In genomic region chr6:135331916-135332315, GRCm38 (mm10) we compare ENCODE assay signal across 12 mouse cellular contexts. TPM values are rescaled to one million over a fixed set of nuclear protein-coding genes. Genes with fewer than 3 reads are reported as not detected.
DNase-seq lines count a peak whose midpoint lies in the region; ATAC-seq and TF ChIP-seq lines count a peak whose summit lies in the region.
"Had no signal": no experiment of that assay in that cellular context is flagged by ENCODE, and none has a peak within 500 bp of the region (broad histone marks: within the 10 kb centered on the region; RNA-seq: fewer than 3 reads in every experiment).

No protein-coding gene starts in this region.

- 73% methylated on average over 4 of the region's 4 CpGs for WGBS in embryonic facial prominence, embryonic 11.5 days
- 83% methylated on average over 4 of the region's 4 CpGs for WGBS in embryonic facial prominence, embryonic 10.5 days
- 83% methylated on average over 4 of the region's 4 CpGs for WGBS in kidney, embryonic 15.5 days
- 82% methylated on average over 4 of the region's 4 CpGs for WGBS in kidney, embryonic 14.5 days
- WGBS in embryonic facial prominence, embryonic 13.5 days = 40% methylated on average over 4 of the region's 4 CpGs
- 54% methylated on average over 4 of the region's 4 CpGs for WGBS in limb, embryonic 13.5 days
- 45% methylated on average over 4 of the region's 4 CpGs for WGBS in liver, embryonic 12.5 days (ENCODE audit: insufficient replicate concordance)
- WGBS in thymus, adult 2 months = 51% methylated on average over 4 of the region's 4 CpGs

- H3K4me3 ChIP-seq in embryonic facial prominence, embryonic 11.5 days (ENCODE audit: low read depth, low read length) = no peak overlapping the region
- H3K4me3 ChIP-seq in embryonic facial prominence, embryonic 10.5 days = no peak overlapping the region
- no peak overlapping the region for H3K4me3 ChIP-seq in kidney, embryonic 15.5 days (replicated peaks)
- no peak overlapping the region for H3K4me3 ChIP-seq in kidney, embryonic 14.5 days (ENCODE audit: low read length)
- H3K4me3 ChIP-seq in embryonic facial prominence, embryonic 13.5 days = no peak overlapping the region
- H3K4me3 ChIP-seq in limb, embryonic 13.5 days = no peak overlapping the region
- no peak overlapping the region for H3K4me3 ChIP-seq in liver, embryonic 12.5 days
- no peak overlapping the region for H3K4me3 ChIP-seq in thymus, adult 2 months (ENCODE audit: control insufficient read depth, insufficient read depth, low read length)
- H3K4me3 ChIP-seq: heart, embryonic 13.5 days had no signal

- TF ChIP-seq POLR2A in thymus, adult 2 months (IDR thresholded peaks at IDR 0.05; ENCODE audit: control insufficient read depth, extremely low read depth, insufficient read depth, low read length, poor library complexity) = no peak

- no peaks in the 10 kb centered on the region for H3K36me3 ChIP-seq in embryonic facial prominence, embryonic 11.5 days (replicated peaks; ENCODE audit: control insufficient read depth, insufficient read depth, low read depth, low read length)
- no peaks in the 10 kb centered on the region for H3K36me3 ChIP-seq in embryonic facial prominence, embryonic 10.5 days (replicated peaks)
- no peaks in the 10 kb centered on the region for H3K36me3 ChIP-seq in kidney, embryonic 15.5 days
- no peaks in the 10 kb centered on the region for H3K36me3 ChIP-seq in kidney, embryonic 14.5 days (ENCODE audit: control insufficient read depth, insufficient read depth, low read length)
- H3K36me3 ChIP-seq in embryonic facial prominence, embryonic 13.5 days = no peaks in the 10 kb centered on the region
- H3K36me3 ChIP-seq in limb, embryonic 13.5 days = no peaks in the 10 kb centered on the region
- no peaks in the 10 kb centered on the region for H3K36me3 ChIP-seq in liver, embryonic 12.5 days
- H3K36me3 ChIP-seq in thymus, adult 2 months (ENCODE audit: control insufficient read depth, insufficient read depth, low read length) = no peaks in the 10 kb centered on the region
- H3K36me3 ChIP-seq: heart, embryonic 13.5 days had no signal

- no peak for ATAC-seq in embryonic facial prominence, embryonic 11.5 days (replicated peaks; ENCODE audit: insufficient number of reproducible peaks, low FRiP score, low TSS enrichment, low read depth)
- ATAC-seq in kidney, embryonic 15.5 days (replicated peaks; ENCODE audit: low FRiP score) = no peak
- no peak for ATAC-seq in kidney, embryonic 14.5 days (ENCODE audit: low FRiP score, low TSS enrichment)
- ATAC-seq in embryonic facial prominence, embryonic 13.5 days (ENCODE audit: insufficient number of reproducible peaks, insufficient read depth, low FRiP score, low TSS enrichment, low read depth) = no peak
- ATAC-seq in limb, embryonic 13.5 days (ENCODE audit: low FRiP score, low read depth) = peak; percentile 39; the same call in 1 of the 2 replicates
- no peak for ATAC-seq in liver, embryonic 12.5 days

- DNase-seq in embryonic facial prominence, embryonic 11.5 days (ENCODE audit: low spot score) = peak; percentile 26
- no peak for DNase-seq in embryonic facial prominence, embryonic 10.5 days (ENCODE audit: low spot score)
- DNase-seq in thymus, adult 2 months = no peak
- DNase-seq: kidney, adult 11 months; lung, adult 18-20 months; thymus, adult 18-20 months had no signal

- no peaks in the 10 kb centered on the region for H3K4me1 ChIP-seq in embryonic facial prominence, embryonic 11.5 days (ENCODE audit: control insufficient read depth, insufficient read depth, low read length)
- H3K4me1 ChIP-seq in embryonic facial prominence, embryonic 10.5 days = peaks cover 29% of the 10 kb centered on the region
- H3K4me1 ChIP-seq in kidney, embryonic 15.5 days = peaks cover 25% of the 10 kb centered on the region
- H3K4me1 ChIP-seq in kidney, embryonic 14.5 days (ENCODE audit: control insufficient read depth, insufficient read depth, low read length) = peaks cover 11% of the 10 kb centered on the region; the same call in 1 of the 2 replicates
- peaks cover 34% of the 10 kb centered on the region for H3K4me1 ChIP-seq in embryonic facial prominence, embryonic 13.5 days
- H3K4me1 ChIP-seq in limb, embryonic 13.5 days = peaks cover 41% of the 10 kb centered on the region
- peaks cover 4% of the 10 kb centered on the region; the same call in 1 of the 2 replicates for H3K4me1 ChIP-seq in liver, embryonic 12.5 days
- H3K4me1 ChIP-seq in thymus, adult 2 months (replicated peaks; ENCODE audit: control insufficient read depth, insufficient read depth, low read length) = no peaks in the 10 kb centered on the region

- TF ChIP-seq CTCF in thymus, adult 2 months (IDR thresholded peaks at IDR 0.05; ENCODE audit: borderline replicate concordance, control insufficient read depth, extremely low read depth, insufficient read depth, low read length, poor library complexity) = no peak

- H3K27ac ChIP-seq in embryonic facial prominence, embryonic 11.5 days (replicated peaks; ENCODE audit: low read depth, low read length) = no peak overlapping the region
- no peak overlapping the region for H3K27ac ChIP-seq in embryonic facial prominence, embryonic 10.5 days (replicated peaks)
- H3K27ac ChIP-seq in kidney, embryonic 15.5 days = peak overlapping the region; percentile 83
- no peak overlapping the region for H3K27ac ChIP-seq in kidney, embryonic 14.5 days (ENCODE audit: low read depth, low read length)
- H3K27ac ChIP-seq in embryonic facial prominence, embryonic 13.5 days = peak overlapping the region; percentile 94
- H3K27ac ChIP-seq in limb, embryonic 13.5 days = peak overlapping the region; percentile 96
- H3K27ac ChIP-seq in liver, embryonic 12.5 days = no peak overlapping the region
- no peak overlapping the region for H3K27ac ChIP-seq in thymus, adult 2 months (ENCODE audit: control insufficient read depth, insufficient read depth, low read length)
- H3K27ac ChIP-seq: heart, embryonic 13.5 days had no signal

- no peaks in the 10 kb centered on the region for H3K27me3 ChIP-seq in embryonic facial prominence, embryonic 11.5 days (ENCODE audit: control insufficient read depth, insufficient read depth, low read length)
- no peaks in the 10 kb centered on the region for H3K27me3 ChIP-seq in embryonic facial prominence, embryonic 10.5 days (replicated peaks; ENCODE audit: low read depth, poor library complexity, severe bottlenecking)
- no peaks in the 10 kb centered on the region for H3K27me3 ChIP-seq in kidney, embryonic 15.5 days
- no peaks in the 10 kb centered on the region for H3K27me3 ChIP-seq in kidney, embryonic 14.5 days (ENCODE audit: control insufficient read depth, insufficient read depth, low read length)
- no peaks in the 10 kb centered on the region for H3K27me3 ChIP-seq in embryonic facial prominence, embryonic 13.5 days
- H3K27me3 ChIP-seq in limb, embryonic 13.5 days = no peaks in the 10 kb centered on the region
- no peaks in the 10 kb centered on the region for H3K27me3 ChIP-seq in liver, embryonic 12.5 days (replicated peaks)
- H3K27me3 ChIP-seq in thymus, adult 2 months (ENCODE audit: control insufficient read depth, insufficient read depth, low read length) = no peaks in the 10 kb centered on the region
- H3K27me3 ChIP-seq: heart, embryonic 13.5 days had no signal

- H3K9me3 ChIP-seq in embryonic facial prominence, embryonic 11.5 days (replicated peaks; ENCODE audit: control insufficient read depth, low read length) = no peaks in the 10 kb centered on the region
- no peaks in the 10 kb centered on the region for H3K9me3 ChIP-seq in embryonic facial prominence, embryonic 10.5 days
- H3K9me3 ChIP-seq in kidney, embryonic 15.5 days (replicated peaks) = no peaks in the 10 kb centered on the region
- no peaks in the 10 kb centered on the region for H3K9me3 ChIP-seq in kidney, embryonic 14.5 days (ENCODE audit: control insufficient read depth, low read length)
- H3K9me3 ChIP-seq in embryonic facial prominence, embryonic 13.5 days = no peaks in the 10 kb centered on the region
- no peaks in the 10 kb centered on the region for H3K9me3 ChIP-seq in limb, embryonic 13.5 days
- H3K9me3 ChIP-seq in liver, embryonic 12.5 days (replicated peaks) = no peaks in the 10 kb centered on the region
- H3K9me3 ChIP-seq: heart, embryonic 13.5 days had no signal

- no peak overlapping the region for H3K4me2 ChIP-seq in embryonic facial prominence, embryonic 11.5 days (ENCODE audit: low read depth, low read length)
- H3K4me2 ChIP-seq in kidney, embryonic 15.5 days = no peak overlapping the region
- no peak overlapping the region for H3K4me2 ChIP-seq in kidney, embryonic 14.5 days (replicated peaks; ENCODE audit: low read depth, low read length)
- H3K4me2 ChIP-seq in embryonic facial prominence, embryonic 13.5 days = peak overlapping the region; percentile 32; the same call in 1 of the 2 replicates
- peak overlapping the region; percentile 42 for H3K4me2 ChIP-seq in limb, embryonic 13.5 days (replicated peaks)
- H3K4me2 ChIP-seq in liver, embryonic 12.5 days = no peak overlapping the region
- H3K4me2 ChIP-seq: heart, embryonic 13.5 days had no signal

- H3K9ac ChIP-seq in embryonic facial prominence, embryonic 11.5 days (replicated peaks; ENCODE audit: low read length) = no peak overlapping the region
- H3K9ac ChIP-seq in kidney, embryonic 15.5 days = no peak overlapping the region
- no peak overlapping the region for H3K9ac ChIP-seq in kidney, embryonic 14.5 days (ENCODE audit: low read depth, low read length)
- H3K9ac ChIP-seq in embryonic facial prominence, embryonic 13.5 days = no peak overlapping the region
- no peak overlapping the region for H3K9ac ChIP-seq in limb, embryonic 13.5 days
- no peak overlapping the region for H3K9ac ChIP-seq in liver, embryonic 12.5 days
- H3K9ac ChIP-seq: heart, embryonic 13.5 days had no signal

RNA-seq across cellular contexts. Expression of gene Pbp2, which starts 21.7 kb away (rescaled TPM):
- not detected in 2 replicates for polyA plus RNA-seq in embryonic facial prominence, embryonic 11.5 days (2014; fragmentation: Nextera tagmentation; extraction: Ambion mirVana)
- not detected in 2 replicates for polyA plus RNA-seq in embryonic facial prominence, embryonic 10.5 days (2016; fragmentation: Nextera tagmentation; extraction: Ambion mirVana)
- polyA plus RNA-seq in kidney, embryonic 15.5 days (2015; fragmentation: Nextera tagmentation; extraction: Ambion mirVana) = 0.16 and 0.17 TPM in 2 replicates
- 0.30 and 0.50 TPM in 2 replicates for polyA plus RNA-seq in kidney, embryonic 14.5 days (2014; fragmentation: Nextera tagmentation; extraction: Ambion mirVana)
- polyA plus RNA-seq in embryonic facial prominence, embryonic 13.5 days (2015; fragmentation: Nextera tagmentation; extraction: Ambion mirVana) = not detected in 2 replicates
- 0.25 TPM in 1 of 2 replicates, not detected in the other for polyA plus RNA-seq in limb, embryonic 13.5 days (2015; fragmentation: Nextera tagmentation; extraction: Ambion mirVana)
- not detected in 2 replicates for polyA plus RNA-seq in liver, embryonic 12.5 days (2016; fragmentation: Nextera tagmentation; extraction: Ambion mirVana)
- not detected in 2 replicates for polyA plus RNA-seq in thymus, adult 2 months (2012; rRNA removed)
- polyA plus RNA-seq: heart, embryonic 13.5 days had no signal

RNA-seq across cellular contexts. Expression of gene Emp1, which starts 30.4 kb away (rescaled TPM):
- polyA plus RNA-seq in embryonic facial prominence, embryonic 11.5 days (2014; fragmentation: Nextera tagmentation; extraction: Ambion mirVana) = 6.6 and 7.3 TPM in 2 replicates
- polyA plus RNA-seq in embryonic facial prominence, embryonic 10.5 days (2016; fragmentation: Nextera tagmentation; extraction: Ambion mirVana) = 4.3 and 7.7 TPM in 2 replicates
- polyA plus RNA-seq in kidney, embryonic 15.5 days (2015; fragmentation: Nextera tagmentation; extraction: Ambion mirVana) = 54.3 and 60.3 TPM in 2 replicates
- polyA plus RNA-seq in kidney, embryonic 14.5 days (2014; fragmentation: Nextera tagmentation; extraction: Ambion mirVana) = 14.0 and 23.7 TPM in 2 replicates
- 71.9 and 84.0 TPM in 2 replicates for polyA plus RNA-seq in embryonic facial prominence, embryonic 13.5 days (2015; fragmentation: Nextera tagmentation; extraction: Ambion mirVana)
- polyA plus RNA-seq in limb, embryonic 13.5 days (2015; fragmentation: Nextera tagmentation; extraction: Ambion mirVana) = 123 and 127 TPM in 2 replicates
- 0.74 and 0.99 TPM in 2 replicates for polyA plus RNA-seq in liver, embryonic 12.5 days (2016; fragmentation: Nextera tagmentation; extraction: Ambion mirVana)
- polyA plus RNA-seq in thymus, adult 2 months (2012; rRNA removed) = 57.5 and 69.9 TPM in 2 replicates

Comparison
In these comparisons a context has a peak if more than half of its experiments do, and no peak if none do; other contexts are left out.
1. H3K27ac ChIP-seq: peak in kidney, embryonic 15.5 days (single experiment), embryonic facial prominence, embryonic 13.5 days (single experiment) and limb, embryonic 13.5 days (single experiment); none in embryonic facial prominence, embryonic 11.5 days (single experiment), embryonic facial prominence, embryonic 10.5 days (single experiment), kidney, embryonic 14.5 days (single experiment), liver, embryonic 12.5 days (single experiment) and thymus, adult 2 months (single experiment).
2. H3K4me2 ChIP-seq: peak in embryonic facial prominence, embryonic 13.5 days (single experiment) and limb, embryonic 13.5 days (single experiment); none in embryonic facial prominence, embryonic 11.5 days (single experiment), kidney, embryonic 15.5 days (single experiment), kidney, embryonic 14.5 days (single experiment) and liver, embryonic 12.5 days (single experiment).